Mouse (Mus musculus): ENCODE results near the gene Emsy. TPM values are rescaled to one million over a fixed set of nuclear protein-coding genes. Genes with fewer than 3 reads are reported as not detected.

Emsy gene
- polyA plus RNA-seq, 1 experiment from 2014 or later: 42.1 TPM

DNA sequence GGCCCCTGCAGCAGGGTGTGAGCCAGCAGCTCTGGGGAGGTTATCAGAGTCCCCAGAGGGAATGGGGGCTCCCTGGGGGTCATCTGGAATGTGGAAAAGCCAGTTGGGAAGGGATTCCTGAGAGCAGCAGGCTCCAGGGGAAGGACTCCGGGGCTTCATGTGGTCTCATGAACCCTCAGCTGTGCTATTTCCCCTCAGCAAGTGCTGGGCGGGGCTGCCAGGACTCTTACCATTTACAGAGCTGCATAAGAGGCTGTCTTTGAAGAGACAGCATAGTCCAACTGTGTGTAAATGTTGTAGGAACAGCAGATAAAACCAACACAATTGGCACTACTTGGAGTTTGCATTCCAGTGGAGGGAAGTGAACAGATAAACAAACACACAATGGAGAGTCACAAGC, 106.0 kb downstream of the Emsy start:
- H3K9me3 ChIP-seq: no peaks in the 10 kb centered on the region
- no peak overlapping the region for H3K4me3 ChIP-seq (replicated peaks)
- H3K4me1 ChIP-seq (replicated peaks): no peaks in the 10 kb centered on the region
- H3K9ac ChIP-seq (replicated peaks): no peak overlapping the region
- H3K36me3 ChIP-seq: no peaks in the 10 kb centered on the region
- H3K4me2 ChIP-seq (replicated peaks): no peak overlapping the region
- WGBS: 52% methylated on average over 2 of the region's 2 CpGs
- no peak for ATAC-seq
- H3K27ac ChIP-seq: no peak overlapping the region
- H3K27me3 ChIP-seq: no peaks in the 10 kb centered on the region

DNA sequence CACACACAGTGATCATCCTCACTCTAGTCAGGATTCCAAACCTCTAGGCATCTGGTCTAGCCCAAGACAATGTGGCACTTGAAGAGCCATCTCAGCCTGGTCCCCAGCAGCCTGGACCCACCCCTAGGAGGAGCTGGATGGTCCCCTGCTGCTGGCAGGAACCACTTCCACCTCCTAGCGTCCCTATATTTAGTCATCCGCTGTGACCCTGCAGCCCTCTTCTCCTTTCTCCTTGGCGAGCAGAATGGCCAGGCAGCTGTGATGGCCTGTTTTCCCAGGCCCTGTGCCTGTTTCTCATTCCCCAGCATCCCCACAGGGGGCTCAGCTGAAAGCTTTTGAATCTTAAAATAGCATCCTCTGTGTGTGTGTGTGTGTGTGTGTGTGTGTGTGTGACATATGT, 107.7 kb downstream of the Emsy start:
- H3K4me3 ChIP-seq (replicated peaks): no peak overlapping the region
- no peaks in the 10 kb centered on the region for H3K9me3 ChIP-seq
- no peaks in the 10 kb centered on the region for H3K27me3 ChIP-seq
- no peak overlapping the region for H3K9ac ChIP-seq (replicated peaks)
- WGBS: 54% methylated on average over 3 of the region's 3 CpGs
- no peaks in the 10 kb centered on the region for H3K4me1 ChIP-seq (replicated peaks)
- no peak overlapping the region for H3K4me2 ChIP-seq (replicated peaks)
- no peaks in the 10 kb centered on the region for H3K36me3 ChIP-seq
- no peak overlapping the region for H3K27ac ChIP-seq
- ATAC-seq: no peak

DNA sequence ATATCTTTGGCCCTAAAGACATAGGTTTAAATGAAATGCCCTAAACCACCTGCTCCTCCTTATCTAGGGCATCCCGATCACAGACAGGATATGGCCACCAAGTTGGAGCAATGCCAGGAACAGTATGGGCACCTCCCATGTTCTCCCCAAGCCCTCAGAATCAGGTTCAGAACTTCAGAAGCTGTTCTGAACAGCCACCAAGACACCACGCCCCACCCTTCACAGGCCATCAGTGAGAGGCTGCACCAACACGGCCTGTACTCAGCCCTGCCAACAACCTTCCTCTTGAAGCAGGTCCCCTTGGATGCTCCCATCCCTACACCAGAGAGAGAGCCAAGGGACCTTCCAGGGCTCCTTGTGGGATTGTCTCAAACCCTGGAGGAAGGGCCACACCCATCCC, 112.0 kb downstream of the Emsy start:
- no peak overlapping the region for H3K4me3 ChIP-seq (replicated peaks)
- H3K27ac ChIP-seq: no peak overlapping the region
- WGBS: 87% methylated on average over 3 of the region's 3 CpGs
- H3K4me2 ChIP-seq (replicated peaks): no peak overlapping the region
- ATAC-seq: no peak
- H3K36me3 ChIP-seq: no peaks in the 10 kb centered on the region
- no peaks in the 10 kb centered on the region for H3K9me3 ChIP-seq
- no peaks in the 10 kb centered on the region for H3K27me3 ChIP-seq
- no peaks in the 10 kb centered on the region for H3K4me1 ChIP-seq (replicated peaks)
- H3K9ac ChIP-seq (replicated peaks): no peak overlapping the region

DNA sequence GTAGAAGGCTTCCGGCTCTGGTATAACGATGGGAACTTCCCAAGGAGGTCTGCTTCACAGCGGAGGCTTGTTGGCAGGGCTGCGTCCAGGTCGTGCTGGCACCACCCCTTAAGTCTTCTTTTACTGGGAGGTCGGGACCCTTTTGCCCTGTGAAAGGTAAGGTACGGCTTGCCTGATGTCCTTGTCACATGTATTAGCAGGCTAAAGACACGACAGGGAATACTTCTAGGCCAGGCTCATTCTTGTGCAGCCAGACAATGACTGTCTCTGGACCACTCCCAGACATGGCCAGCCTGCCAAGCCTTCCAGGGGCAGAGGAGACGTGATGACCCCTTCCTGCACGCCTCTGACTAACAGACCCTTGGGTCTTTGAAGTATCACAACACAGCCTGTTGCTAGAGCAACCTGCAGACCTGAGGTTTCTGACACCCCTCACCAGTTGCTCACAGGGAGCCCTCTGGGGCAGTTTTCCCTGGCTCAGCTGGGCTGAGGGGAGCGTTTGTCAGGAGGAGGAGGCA, 112.7 kb downstream of the Emsy start:
- H3K27me3 ChIP-seq: no peaks in the 10 kb centered on the region
- WGBS: 60% methylated on average over 11 of the region's 11 CpGs
- H3K36me3 ChIP-seq: no peaks in the 10 kb centered on the region
- H3K4me2 ChIP-seq (replicated peaks): no peak overlapping the region
- H3K4me3 ChIP-seq (replicated peaks): no peak overlapping the region
- no peaks in the 10 kb centered on the region for H3K9me3 ChIP-seq
- no peak overlapping the region for H3K9ac ChIP-seq (replicated peaks)
- no peaks in the 10 kb centered on the region for H3K4me1 ChIP-seq (replicated peaks)
- no peak for ATAC-seq
- no peak overlapping the region for H3K27ac ChIP-seq

DNA sequence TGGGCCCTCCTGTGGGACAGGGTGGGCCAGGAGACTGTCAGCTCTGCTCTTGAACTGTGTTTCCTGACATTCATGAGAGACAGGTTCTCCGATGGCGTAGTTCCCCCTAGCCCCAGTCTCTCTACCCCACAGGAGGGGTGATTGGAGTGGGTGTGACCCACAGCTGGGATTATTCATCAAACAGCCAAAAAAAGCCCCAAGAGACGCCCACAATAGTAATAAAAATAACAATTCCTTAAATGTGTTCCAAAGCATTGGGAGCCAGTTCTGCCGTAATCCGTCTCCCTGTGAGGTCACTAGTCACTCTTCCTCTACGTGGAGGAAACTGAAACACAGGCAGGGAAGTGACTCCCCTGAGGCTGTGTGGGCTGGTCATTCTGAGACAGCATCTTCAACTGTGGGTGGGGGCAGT, 113.8 kb downstream of the Emsy start:
- no peak overlapping the region for H3K4me3 ChIP-seq (replicated peaks)
- no peak overlapping the region for H3K27ac ChIP-seq
- no peaks in the 10 kb centered on the region for H3K27me3 ChIP-seq
- H3K36me3 ChIP-seq: no peaks in the 10 kb centered on the region
- H3K9ac ChIP-seq (replicated peaks): no peak overlapping the region
- ATAC-seq: no peak
- no peak overlapping the region for H3K4me2 ChIP-seq (replicated peaks)
- WGBS: 88% methylated on average over 6 of the region's 6 CpGs
- H3K9me3 ChIP-seq: no peaks in the 10 kb centered on the region
- peaks cover 9% of the 10 kb centered on the region for H3K4me1 ChIP-seq (replicated peaks)

DNA sequence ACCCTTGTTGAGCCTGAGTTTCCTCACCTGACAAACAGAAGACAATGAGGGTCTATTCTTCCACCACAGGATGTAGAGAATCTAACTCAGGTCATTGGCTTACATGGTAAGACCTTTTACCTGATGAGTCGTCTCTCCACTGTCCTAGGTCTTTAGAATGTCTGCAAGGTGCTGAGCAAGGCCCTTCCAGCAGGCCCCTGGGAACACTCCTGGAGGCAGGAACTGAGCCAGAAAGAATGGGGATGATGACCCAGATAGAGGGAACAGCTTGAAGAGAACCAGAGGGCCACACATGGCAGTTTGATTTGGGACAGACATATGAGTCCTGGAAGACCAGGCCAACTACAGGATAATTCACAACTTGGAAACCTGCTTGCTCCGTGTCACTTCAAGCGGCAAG, 114.3 kb downstream of the Emsy start:
- Histone ChIP-seq H3K4me3 (replicated peaks) (no peak overlapping the region), H3K27ac (no peak overlapping the region), H3K27me3 (no peaks in the 10 kb centered on the region), H3K9ac (replicated peaks) (no peak overlapping the region), H3K4me1 (replicated peaks) (peaks cover 13% of the 10 kb centered on the region), H3K9me3 (no peaks in the 10 kb centered on the region), H3K36me3 (no peaks in the 10 kb centered on the region), H3K4me2 (replicated peaks) (no peak overlapping the region)
- 90% methylated on average over 3 of the region's 3 CpGs for WGBS
- no peak for ATAC-seq

DNA sequence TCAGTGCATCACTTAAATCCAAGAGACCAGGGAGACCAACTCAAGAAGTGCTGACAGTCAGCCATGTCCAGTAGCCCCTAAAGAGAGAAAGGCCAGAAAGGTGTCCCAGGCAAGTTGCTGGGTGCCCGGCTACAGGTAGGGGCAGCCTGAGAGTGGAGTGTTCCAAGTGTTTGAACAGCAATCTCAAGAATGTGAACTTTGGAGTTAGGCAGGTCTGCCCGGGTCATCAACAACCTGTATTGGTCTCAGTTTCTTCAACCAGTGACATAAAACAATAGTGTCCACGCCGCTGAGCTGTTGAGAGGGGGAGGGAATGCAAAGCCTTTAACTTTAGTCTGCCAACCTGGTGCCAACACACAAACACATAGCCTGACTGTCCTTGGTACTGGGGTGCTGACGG, 115.0 kb downstream of the Emsy start:
- Histone ChIP-seq H3K4me3 (replicated peaks) (no peak overlapping the region), H3K4me2 (replicated peaks) (no peak overlapping the region), H3K9me3 (no peaks in the 10 kb centered on the region), H3K27ac (no peak overlapping the region), H3K9ac (replicated peaks) (no peak overlapping the region), H3K27me3 (no peaks in the 10 kb centered on the region), H3K4me1 (replicated peaks) (peaks cover 17% of the 10 kb centered on the region), H3K36me3 (no peaks in the 10 kb centered on the region)
- ATAC-seq: no peak
- 93% methylated on average over 5 of the region's 5 CpGs for WGBS

DNA sequence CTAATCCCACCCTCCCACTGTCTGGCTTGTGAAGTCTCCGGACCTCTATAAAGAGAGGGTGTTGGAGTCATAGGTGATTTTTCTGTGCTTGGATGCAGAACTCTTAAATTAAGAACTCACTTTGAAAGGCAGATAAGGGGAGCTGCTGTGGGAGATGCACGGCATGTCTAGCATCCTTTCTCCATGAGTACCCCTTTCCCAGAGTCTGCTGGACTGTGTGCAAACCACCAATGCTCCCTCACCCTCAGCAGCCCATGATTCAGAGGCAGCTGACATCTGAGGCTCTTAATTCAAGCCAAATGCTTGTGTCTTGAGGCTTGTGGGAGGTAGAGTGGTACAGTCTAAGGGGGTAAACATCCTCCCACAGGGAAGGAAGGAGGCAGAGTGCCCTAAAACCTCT, 115.7 kb downstream of the Emsy start:
- ATAC-seq: no peak
- Histone ChIP-seq H3K9ac (replicated peaks) (no peak overlapping the region), H3K27me3 (no peaks in the 10 kb centered on the region), H3K27ac (no peak overlapping the region), H3K4me1 (replicated peaks) (peaks cover 17% of the 10 kb centered on the region), H3K9me3 (no peaks in the 10 kb centered on the region), H3K4me2 (replicated peaks) (no peak overlapping the region), H3K36me3 (no peaks in the 10 kb centered on the region), H3K4me3 (replicated peaks) (no peak overlapping the region)
- 72% methylated on average over 2 of the region's 2 CpGs for WGBS

DNA sequence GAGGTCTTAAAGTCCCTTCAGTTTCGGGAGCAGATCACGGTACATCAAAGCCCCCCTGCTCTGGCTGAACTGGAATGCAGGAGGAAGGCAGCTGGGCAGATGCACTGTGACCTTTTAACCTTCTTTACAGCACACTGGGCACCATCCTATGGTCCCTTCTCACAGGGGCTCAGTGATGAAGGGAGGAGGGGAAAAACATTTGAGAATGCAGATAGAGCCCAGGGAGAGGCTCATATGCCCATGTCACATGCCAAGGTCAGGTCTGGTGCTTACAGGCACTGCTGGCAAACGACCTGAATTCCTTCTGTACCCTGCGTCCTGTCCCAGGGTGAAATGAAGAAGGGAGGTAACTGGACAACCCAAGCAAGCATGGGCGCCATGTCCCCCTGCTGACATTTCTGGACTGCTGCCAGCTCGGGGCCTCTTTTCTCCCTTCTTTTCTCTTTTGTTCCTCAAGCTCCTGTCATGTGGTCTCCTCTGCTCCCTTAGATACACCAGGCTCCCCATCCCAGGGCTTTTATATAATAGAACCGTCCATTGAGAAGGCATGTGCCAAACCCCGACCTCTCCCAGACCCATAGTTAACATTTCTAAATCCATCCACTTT, 118.5 kb downstream of the Emsy start:
- Histone ChIP-seq H3K4me3 (replicated peaks) (no peak overlapping the region), H3K9ac (replicated peaks) (no peak overlapping the region), H3K4me2 (replicated peaks) (no peak overlapping the region), H3K36me3 (no peaks in the 10 kb centered on the region), H3K4me1 (replicated peaks) (peaks cover 17% of the 10 kb centered on the region), H3K27ac (peak overlapping the region; percentile 49), H3K9me3 (no peaks in the 10 kb centered on the region), H3K27me3 (no peaks in the 10 kb centered on the region)
- peak; percentile 56 for ATAC-seq
- WGBS: 9% methylated on average over 8 of the region's 8 CpGs

DNA sequence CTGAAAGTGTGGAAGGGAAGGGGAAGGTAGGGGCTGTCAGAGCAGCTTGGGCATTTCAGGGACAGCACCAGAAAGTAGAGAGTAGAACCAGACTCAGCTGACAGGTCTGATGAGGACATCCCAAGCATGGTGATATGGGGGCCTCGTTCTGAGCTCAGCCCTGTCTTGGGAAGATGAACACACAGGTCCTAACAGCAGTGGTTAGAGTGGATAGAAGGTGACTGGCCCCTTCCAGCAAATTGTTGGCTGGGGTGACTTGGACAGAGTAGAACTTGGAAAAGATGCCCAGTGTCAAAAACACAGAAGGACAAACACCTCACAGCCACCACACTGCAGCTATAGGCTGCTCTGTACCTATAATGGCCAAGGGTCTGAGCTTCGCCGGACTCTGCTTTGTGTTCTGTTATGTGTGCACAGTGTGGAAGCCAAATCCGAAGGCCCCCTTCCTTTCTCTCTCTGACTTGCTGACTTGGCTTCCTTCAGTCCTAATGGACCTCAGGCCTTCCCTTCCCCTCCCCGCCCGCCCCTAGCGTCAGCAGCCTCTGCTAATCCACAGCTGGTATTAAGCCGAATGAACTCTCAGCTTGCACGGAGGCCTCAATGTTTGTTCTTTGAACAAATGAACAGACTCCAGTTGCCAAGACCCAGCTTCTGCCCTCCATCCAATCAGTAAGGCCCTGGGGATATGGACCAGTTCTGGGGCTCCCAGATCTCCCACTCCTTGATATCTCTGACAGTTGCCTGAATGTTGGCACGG, 119.2 kb downstream of the Emsy start:
- H3K4me3 ChIP-seq (replicated peaks): no peak overlapping the region
- no peaks in the 10 kb centered on the region for H3K9me3 ChIP-seq
- H3K27ac ChIP-seq: peak overlapping the region; percentile 49
- no peak overlapping the region for H3K9ac ChIP-seq (replicated peaks)
- WGBS: 17% methylated on average over 10 of the region's 10 CpGs
- H3K4me2 ChIP-seq (replicated peaks): no peak overlapping the region
- H3K4me1 ChIP-seq (replicated peaks): peaks cover 17% of the 10 kb centered on the region
- no peaks in the 10 kb centered on the region for H3K27me3 ChIP-seq
- peak; percentile 81 for ATAC-seq
- H3K36me3 ChIP-seq: no peaks in the 10 kb centered on the region

All from midbrain, embryonic 13.5 days (tissue).